Mouse (Mus musculus) liver, embryonic 14.5 days (tissue): ENCODE data around the gene S100pbp. TPM values are rescaled to one million over a fixed set of nuclear protein-coding genes. Genes with fewer than 3 reads are reported as not detected.

Experiments used
- ATAC-seq: fragments of 200-750 bp; cut with Nextera tagmentation; 2 replicates; pipeline ENCODE4 v1.8.0; 2017; ENCODE audit warnings: moderate number of reproducible peaks, mild to moderate bottlenecking, moderate library complexity; ENCODE audit not compliant: insufficient read depth
- DNase-seq, 3 experiments: peaks; one replicate each; pipeline ENCODE4 v3.0.0-alpha.2; 2012 to 2013; ENCODE audit warnings: low read depth in 3 of 3, low spot score in 3 of 3
- H3K27ac ChIP-seq: fragments of 300-500 bp; sonication (generic); 2 replicates; pipeline ENCODE4 v1.5.1; 2014; ENCODE audit warnings: moderate library complexity, mild to moderate bottlenecking, control low read depth, inconsistent platforms
- H3K27me3 ChIP-seq: fragments of 300-500 bp; sonication (generic); 2 replicates; pipeline ENCODE4 v1.6.1; 2014; ENCODE audit warnings: mild to moderate bottlenecking, low read length, moderate library complexity; ENCODE audit not compliant: control insufficient read depth, insufficient read depth
- H3K36me3 ChIP-seq: fragments of 300-500 bp; sonication (generic); replicated peaks from 2 replicates; pipeline ENCODE4 v1.6.1; 2014; ENCODE audit warnings: low read depth; ENCODE audit not compliant: control insufficient read depth, insufficient read depth
- H3K4me1 ChIP-seq, 2 experiments: fragments of 200-500 bp in 1 of 2; fragments of 300-500 bp in 1 of 2; sonication (generic) in 1 of 2; replicated peaks; 2 replicates each; pipeline ENCODE4 v1.6.1; 2012 to 2014; ENCODE audit warnings: antibody characterized with exemption in 1 of 2, inconsistent platforms in 1 of 2, low read length in 1 of 2; ENCODE audit not compliant: control insufficient read depth in 2 of 2, insufficient read depth in 2 of 2
- H3K4me2 ChIP-seq: fragments of 300-500 bp; sonication (generic); 2 replicates; pipeline ENCODE4 v1.6.1; 2014; ENCODE audit warnings: low read depth, mild to moderate bottlenecking, control low read depth, moderate library complexity
- H3K4me3 ChIP-seq, 2 experiments: fragments of 200-500 bp in 1 of 2; fragments of 300-500 bp in 1 of 2; sonication (generic) in 1 of 2; 2 replicates each; pipeline ENCODE4 v1.5.1; 2012 to 2014; ENCODE audit warnings: low read depth in 2 of 2, low read length in 2 of 2, mild to moderate bottlenecking in 2 of 2, control low read depth in 1 of 2, inconsistent platforms in 1 of 2, moderate library complexity in 1 of 2; ENCODE audit not compliant: insufficient read depth in 1 of 2
- H3K9ac ChIP-seq: fragments of 300-500 bp; sonication (generic); replicated peaks from 2 replicates; pipeline ENCODE4 v1.6.1; 2014; ENCODE audit warnings: mild to moderate bottlenecking, control low read depth, moderate library complexity
- H3K9me3 ChIP-seq: fragments of 300-500 bp; sonication (generic); 2 replicates; pipeline ENCODE4 v1.6.1; 2016; ENCODE audit warnings: low read length, mixed read lengths; ENCODE audit not compliant: control insufficient read depth
- CTCF ChIP-seq: IDR thresholded peaks from 2 replicates; pipeline ENCODE4 v1.5.1; 2016; ENCODE audit warnings: antibody characterized with exemption, low read depth, control low read depth
- EP300 ChIP-seq: IDR thresholded peaks from 2 replicates; pipeline ENCODE4 v1.6.1; 2016; ENCODE audit warnings: antibody characterized with exemption, low read depth
- WGBS: fragments of 180-500 bp; shearing (Covaris S2); extraction: QIAGEN DNeasy Blood & Tissue Kit; methylation state at CpG from one replicate; pipeline ENCODE4 v1.1.7; 2014; ENCODE audit not compliant: insufficient replicate concordance; 5-methylcytosine and 5-hydroxymethylcytosine counted together
- polyA plus RNA-seq, 2 experiments: library from polyadenylated mRNA; depleted of rRNA in 1 of 2; stranded (reverse) in 1 of 2; unstranded in 1 of 2; fragments of >200 nt; fragmentation: Nextera tagmentation in 1 of 2; extraction: Ambion mirVana in 1 of 2; gene quantifications; 2 replicates each; pipeline versions ENCODE4 v1.2.1 to v1.2.3; 2012 to 2014

Gene S100pbp
- polyA plus RNA-seq, 2 experiments, result 4.8 to 12.5 TPM

GRCm38 (mm10) chr4:129136579-129137391 is 52.7 kb downstream of the S100pbp start, which contains the start of gene Fndc5:
TSS of gene Fndc5 (plus strand) at chr4:129136999.
- Histone ChIP-seq H3K4me2 (peak within 1 kb of the TSS; percentile 68), H3K4me1 (peaks cover 30 to 37% of the 10 kb centered on the region in 2 experiments), H3K27ac (no peak within 1 kb of the TSS), H3K9me3 (no peaks in the 10 kb centered on the region), H3K4me3 (peak within 1 kb of the TSS; percentile 23 to 56), H3K9ac (no peak within 1 kb of the TSS), H3K36me3 (no peaks in the 10 kb centered on the region), H3K27me3 (peaks cover 38% of the 10 kb centered on the region)
- 2% methylated on average over 70 of the region's 80 CpGs for WGBS
- no peak for TF ChIP-seq EP300
- no peak for TF ChIP-seq CTCF
- DNase-seq (no peak), ATAC-seq (no peak)

GRCm38 (mm10) chr4:129136189-129136578 is 53.3 kb downstream of the S100pbp start:
- no peak overlapping the region for H3K9ac ChIP-seq
- TF ChIP-seq EP300 (no peak), CTCF (no peak)
- peaks cover 44% of the 10 kb centered on the region for H3K27me3 ChIP-seq
- H3K27ac ChIP-seq, result no peak overlapping the region
- H3K4me2 ChIP-seq, result peak overlapping the region; percentile 68
- DNase-seq, result no peak
- no peaks in the 10 kb centered on the region for H3K9me3 ChIP-seq
- no peaks in the 10 kb centered on the region for H3K36me3 ChIP-seq
- no peak for ATAC-seq
- WGBS, result 32% methylated on average over 9 of the region's 9 CpGs
- H3K4me1 ChIP-seq, result peaks cover 24 to 31% of the 10 kb centered on the region in 2 experiments
- H3K4me3 ChIP-seq, result peak overlapping the region; percentile 23 to 56; a peak in 1 of 4 replicates

- peaks cover 18 to 25% of the 10 kb centered on the region in 2 experiments for H3K4me1 ChIP-seq
- no peaks in the 10 kb centered on the region for H3K9me3 ChIP-seq
- no peak overlapping the region for H3K9ac ChIP-seq
- H3K36me3 ChIP-seq, result no peaks in the 10 kb centered on the region
- no peak overlapping the region for H3K4me3 ChIP-seq
- DNase-seq (no peak), ATAC-seq (no peak)
- peaks cover 46% of the 10 kb centered on the region for H3K27me3 ChIP-seq
- H3K4me2 ChIP-seq, result no peak overlapping the region
- H3K27ac ChIP-seq, result no peak overlapping the region
- no peak for TF ChIP-seq EP300
- no peak for TF ChIP-seq CTCF
- 39% methylated on average over 2 of the region's 2 CpGs for WGBS
Measured at GRCm38 (mm10) chr4:129135637-129136036, 53.9 kb downstream of the S100pbp start.

- H3K27ac ChIP-seq, result no peak overlapping the region
- H3K9ac ChIP-seq, result no peak overlapping the region
- no peak for ATAC-seq
- peaks cover 51% of the 10 kb centered on the region for H3K27me3 ChIP-seq
- 7% methylated on average over 15 of the region's 15 CpGs for WGBS
- H3K36me3 ChIP-seq, result no peaks in the 10 kb centered on the region
- DNase-seq, result no peak
- H3K4me3 ChIP-seq, result no peak overlapping the region
- H3K9me3 ChIP-seq, result no peaks in the 10 kb centered on the region
- 0 out of 2 replicates have a peak overlapping the region, but pooled peaks have one; percentile 21 for H3K4me2 ChIP-seq
- H3K4me1 ChIP-seq, result peaks cover 12 to 23% of the 10 kb centered on the region in 2 experiments
- TF ChIP-seq CTCF (peak; percentile 94), EP300 (no peak)
Measured at GRCm38 (mm10) chr4:129134799-129135585, 54.5 kb downstream of the S100pbp start.
